26 mouse cellular contexts compared by ENCODE assay signal in the genomic region with DNA sequence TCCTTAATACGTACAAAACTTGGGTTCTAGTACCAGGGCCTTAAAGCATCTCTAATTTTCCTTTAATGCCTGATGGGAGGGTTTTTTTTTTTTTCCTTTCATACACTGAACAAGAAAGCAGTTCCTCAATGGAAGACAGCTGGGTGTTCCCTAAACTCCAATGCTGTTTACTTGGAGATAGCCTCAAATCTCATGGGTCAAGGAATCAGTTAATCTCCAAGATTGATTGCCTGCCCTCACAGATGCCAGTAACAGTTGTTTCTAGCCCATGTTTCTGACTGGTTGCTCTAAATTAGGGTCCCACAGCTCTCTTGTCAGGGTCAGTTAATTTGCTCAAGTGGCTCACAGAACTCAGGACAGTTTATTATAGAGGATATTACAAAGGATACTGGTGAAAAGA. TPM values are rescaled to one million over a fixed set of nuclear protein-coding genes. Genes with fewer than 3 reads are reported as not detected.
DNase-seq lines count a peak whose midpoint lies in the region; ATAC-seq lines count a peak whose summit lies in the region.
"Had no signal": no experiment of that assay in that cellular context is flagged by ENCODE, and none has a peak within 500 bp of the region (broad histone marks: within the 10 kb centered on the region; RNA-seq: fewer than 3 reads in every experiment).

No protein-coding gene starts in this region.

- 0 out of 2 replicates have a peak, but pooled peaks cover 2% of the 10 kb centered on the region for H3K36me3 ChIP-seq in hindbrain, embryonic 16.5 days (ENCODE audit: control insufficient read depth, insufficient read depth, low read length)
- no peaks in the 10 kb centered on the region for H3K36me3 ChIP-seq in midbrain, embryonic 16.5 days (ENCODE audit: control insufficient read depth, insufficient read depth, low read length)
- H3K36me3 ChIP-seq: forebrain, embryonic 15.5 days; G1E had no signal

- H3K4me1 ChIP-seq in hindbrain, embryonic 16.5 days (ENCODE audit: control insufficient read depth, insufficient read depth, low read depth, low read length), result no peaks in the 10 kb centered on the region
- H3K4me1 ChIP-seq in midbrain, embryonic 16.5 days (ENCODE audit: control insufficient read depth, insufficient read depth, low read length), result no peaks in the 10 kb centered on the region
- H3K4me1 ChIP-seq: embryonic facial prominence, embryonic 10.5 days; embryonic facial prominence, embryonic 12.5 days; forebrain, embryonic 13.5 days; forebrain, embryonic 15.5 days had no signal

- H3K9ac ChIP-seq in hindbrain, embryonic 16.5 days (ENCODE audit: low read depth, low read length), result no peak overlapping the region
- no peak overlapping the region for H3K9ac ChIP-seq in midbrain, embryonic 16.5 days (ENCODE audit: low read depth, low read length)
- H3K9ac ChIP-seq: embryonic facial prominence, embryonic 12.5 days; forebrain, embryonic 13.5 days; forebrain, embryonic 15.5 days; forebrain, postnatal 0 days had no signal

- H3K4me3 ChIP-seq in hindbrain, embryonic 16.5 days (ENCODE audit: low read length), result no peak overlapping the region
- no peak overlapping the region for H3K4me3 ChIP-seq in midbrain, embryonic 16.5 days (ENCODE audit: low read depth, low read length)
- H3K4me3 ChIP-seq: embryonic facial prominence, embryonic 10.5 days; embryonic facial prominence, embryonic 12.5 days; forebrain, embryonic 13.5 days; forebrain, embryonic 15.5 days had no signal

- H3K4me2 ChIP-seq in hindbrain, embryonic 16.5 days (ENCODE audit: low read length), result no peak overlapping the region
- H3K4me2 ChIP-seq in midbrain, embryonic 16.5 days (ENCODE audit: low read length), result no peak overlapping the region
- H3K4me2 ChIP-seq: embryonic facial prominence, embryonic 12.5 days; forebrain, embryonic 13.5 days; forebrain, embryonic 15.5 days had no signal

- H3K9me3 ChIP-seq in hindbrain, embryonic 16.5 days (ENCODE audit: control insufficient read depth, low read length), result no peaks in the 10 kb centered on the region
- H3K9me3 ChIP-seq in midbrain, embryonic 16.5 days (replicated peaks; ENCODE audit: control insufficient read depth, low read length, poor library complexity, severe bottlenecking), result no peaks in the 10 kb centered on the region
- H3K9me3 ChIP-seq: embryonic facial prominence, embryonic 10.5 days; embryonic facial prominence, embryonic 12.5 days; forebrain, embryonic 13.5 days; forebrain, embryonic 15.5 days; G1E had no signal

- H3K27me3 ChIP-seq in hindbrain, embryonic 16.5 days (replicated peaks; ENCODE audit: control insufficient read depth, insufficient read depth, low read length), result no peaks in the 10 kb centered on the region
- no peaks in the 10 kb centered on the region for H3K27me3 ChIP-seq in midbrain, embryonic 16.5 days (ENCODE audit: control insufficient read depth, insufficient read depth, low read depth, low read length)
- H3K27me3 ChIP-seq: CH12.LX; embryonic facial prominence, embryonic 12.5 days; forebrain, embryonic 13.5 days; forebrain, embryonic 15.5 days; Patski had no signal

- no peak overlapping the region for H3K27ac ChIP-seq in hindbrain, embryonic 16.5 days (ENCODE audit: low read depth, low read length)
- no peak overlapping the region for H3K27ac ChIP-seq in midbrain, embryonic 16.5 days (ENCODE audit: low read length)
- H3K27ac ChIP-seq: embryonic facial prominence, embryonic 10.5 days; embryonic facial prominence, embryonic 12.5 days; forebrain, embryonic 13.5 days; forebrain, embryonic 15.5 days had no signal

- DNase-seq in embryo, embryonic 10 days (ENCODE audit: low spot score), result peak; percentile 62
- no peak for DNase-seq in embryo, embryonic 9.5 days (ENCODE audit: extremely low spot score)
- DNase-seq in embryo, embryonic 10.5 days (ENCODE audit: low spot score), result peak; percentile 49
- peak; percentile 28 for DNase-seq in mesoderm, embryonic 11.5 days (ENCODE audit: low read depth, low spot score)
- peak; percentile 17 for DNase-seq in retina, postnatal 1 day
- DNase-seq: adrenal gland, adult 8-10 months; adrenal gland, postnatal 14 days; adrenal gland, postnatal 36 days; B cell, adult 2 months; cerebellum, adult 11-12 months; cerebellum, adult 2 months; cerebellum, adult 9-10 months; cerebellum, postnatal 10 days; cerebellum, postnatal 25 days; forebrain, postnatal 0 days had no signal

- ATAC-seq in hindbrain, embryonic 16.5 days, result no peak
- no peak for ATAC-seq in midbrain, embryonic 16.5 days
- ATAC-seq: activated CD4-positive, CD25-positive, alpha-beta regulatory T cell, adult 4 months; CD4-positive, CD25-positive, alpha-beta regulatory T cell, adult 4 months; forebrain, embryonic 13.5 days; forebrain, embryonic 15.5 days; forebrain, postnatal 0 days; Patski had no signal

- 28% methylated on average over 1 of the region's 1 CpGs for WGBS in hindbrain, embryonic 16.5 days
- 50% methylated on average over 1 of the region's 1 CpGs for WGBS in midbrain, embryonic 16.5 days

RNA-seq across cellular contexts. Expression of gene Lpgat1, which starts 30.8 kb away (rescaled TPM):
- 26.3 and 28.8 TPM in 2 replicates for polyA plus RNA-seq in hindbrain, embryonic 16.5 days (2015; fragmentation: Nextera tagmentation; extraction: Ambion mirVana)
- polyA plus RNA-seq in midbrain, embryonic 16.5 days (2015; fragmentation: Nextera tagmentation; extraction: Ambion mirVana), result 31.0 and 35.0 TPM in 2 replicates
- polyA plus RNA-seq: G1E had no signal
